Mouse (Mus musculus) liver, adult 2 months (tissue): ENCODE results near the gene Kalrn. TPM values are rescaled to one million over a fixed set of nuclear protein-coding genes. Genes with fewer than 3 reads are reported as not detected.
A peak's percentile ranks its signal among the peaks of the same experiment; 100 is the strongest.

ENCODE experiments used
- DNase-seq: peaks from one replicate; pipeline ENCODE4 v3.0.0-alpha.2; 2011; ENCODE audit warnings: low read depth, low spot score; ENCODE audit errors: extremely low read depth
- H3K27ac ChIP-seq: fragments of 200-500 bp; replicated peaks from 2 replicates; pipeline ENCODE4 v1.5.1; 2012; ENCODE audit warnings: low read depth, mild to moderate bottlenecking, control low read depth, inconsistent platforms, low read length; ENCODE audit not compliant: insufficient read depth
- H3K27me3 ChIP-seq: fragments of 200-500 bp; 2 replicates; pipeline ENCODE4 v1.6.1; 2012; ENCODE audit warnings: mild to moderate bottlenecking, moderate library complexity, low read length, inconsistent platforms; ENCODE audit not compliant: control insufficient read depth, insufficient read depth
- H3K36me3 ChIP-seq: fragments of 200-500 bp; 2 replicates; pipeline ENCODE4 v1.6.1; 2012; ENCODE audit warnings: low read length, inconsistent platforms; ENCODE audit not compliant: control insufficient read depth, insufficient read depth
- H3K4me1 ChIP-seq: fragments of 200-500 bp; 2 replicates; pipeline ENCODE4 v1.6.1; 2011; ENCODE audit warnings: low read length; ENCODE audit not compliant: control insufficient read depth, insufficient read depth
- H3K4me3 ChIP-seq: fragments of 200-500 bp; 2 replicates; pipeline ENCODE4 v1.5.1; 2011; ENCODE audit warnings: low read depth, mild to moderate bottlenecking, control low read depth, low read length, moderate library complexity; ENCODE audit not compliant: insufficient read depth
- H3K79me2 ChIP-seq: fragments of 200-500 bp; 2 replicates; pipeline ENCODE4 v1.6.1; 2012; ENCODE audit warnings: inconsistent platforms, mild to moderate bottlenecking, low read length, moderate library complexity; ENCODE audit not compliant: control insufficient read depth, insufficient read depth
- H3K9ac ChIP-seq: fragments of 200-500 bp; 2 replicates; pipeline ENCODE4 v1.6.1; 2012; ENCODE audit warnings: low read depth, mild to moderate bottlenecking, control low read depth, inconsistent platforms, low read length
- CTCF ChIP-seq: fragments of 200-500 bp; IDR thresholded peaks from 2 replicates; pipeline ENCODE4 v1.5.1; 2011; ENCODE audit warnings: low read depth, low read length, control low read depth
- POLR2A ChIP-seq: fragments of 200-500 bp; IDR thresholded peaks from 2 replicates; pipeline ENCODE4 v1.6.1; 2011; ENCODE audit warnings: low read length, control low read depth; ENCODE audit not compliant: insufficient read depth; ENCODE audit errors: extremely low read depth
- WGBS: fragments of 180-500 bp; shearing (Covaris S2); methylation state at CpG from one replicate; pipeline ENCODE4 v1.1.7; 2018; 5-methylcytosine and 5-hydroxymethylcytosine counted together
- polyA plus RNA-seq: library from polyadenylated mRNA; depleted of rRNA; stranded (reverse); fragments of >200 nt; gene quantifications from 2 replicates; pipeline ENCODE4 v1.2.3, GENCODE M21; 2012
- total RNA-seq: library from RNA; depleted of rRNA; stranded (reverse); fragments of >200 nt; gene quantifications from 2 replicates; pipeline ENCODE4 v1.2.3, GENCODE M21; 2014

Gene Kalrn
- total and polyA plus RNA-seq, 2 experiments, result 14.0 to 34.8 TPM

DNA sequence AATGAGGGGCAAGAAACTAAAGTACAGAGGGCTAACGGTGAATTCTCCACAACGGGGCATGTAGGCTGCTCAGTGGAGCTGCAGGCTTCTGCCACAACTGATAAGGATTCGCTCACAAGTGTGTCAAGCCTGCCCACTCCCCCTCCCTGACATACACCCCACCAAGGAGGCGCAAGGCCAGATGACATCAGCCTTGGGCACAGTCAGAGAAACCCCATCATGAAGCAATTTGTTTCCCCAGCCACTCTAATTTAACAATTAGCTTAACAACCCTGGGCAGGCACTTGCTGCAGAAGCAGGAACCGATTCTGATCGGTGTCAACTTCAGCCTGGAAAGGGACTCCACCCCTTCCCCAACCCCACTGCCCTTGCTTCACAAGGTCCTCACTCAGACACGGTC, 38.2 kb downstream of the Kalrn start:
- 50% methylated on average over 7 of the region's 7 CpGs for WGBS
- no peak for DNase-seq

DNA sequence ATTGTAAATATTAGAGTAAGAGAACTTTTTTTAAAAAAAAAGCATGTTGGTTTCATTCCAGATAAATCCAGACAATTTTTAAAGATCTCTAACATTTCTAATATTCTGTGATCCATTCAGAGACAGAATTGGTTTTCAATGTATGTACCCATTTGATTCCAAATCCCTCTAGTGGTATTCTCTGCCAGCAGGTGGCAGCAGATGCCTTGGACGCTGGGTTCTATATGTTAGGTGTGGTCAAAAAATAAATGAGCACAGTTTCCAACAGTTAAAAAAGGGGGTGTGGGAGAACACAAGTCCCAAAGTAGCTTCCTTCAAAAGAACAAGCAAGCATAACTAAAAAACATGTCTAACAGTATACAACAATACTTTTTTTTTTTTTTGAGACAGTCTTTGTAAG, 41.8 kb downstream of the Kalrn start:
- TF ChIP-seq CTCF (peak; percentile 62; the same call in 1 of the 2 replicates), POLR2A (no peak)
- H3K4me1 ChIP-seq, result no peaks in the 10 kb centered on the region
- H3K79me2 ChIP-seq, result no peaks in the 10 kb centered on the region
- no peaks in the 10 kb centered on the region for H3K27me3 ChIP-seq
- no peak overlapping the region for H3K4me3 ChIP-seq
- H3K9ac ChIP-seq, result no peak overlapping the region
- H3K36me3 ChIP-seq, result no peaks in the 10 kb centered on the region
- DNase-seq, result peak; percentile 13
- no peak overlapping the region for H3K27ac ChIP-seq
- WGBS, result 0% methylated on average over 1 of the region's 1 CpGs

More for the DNA sequence above, 38.2 kb downstream of the Kalrn start:
- Histone ChIP-seq H3K4me1 (no peaks in the 10 kb centered on the region), H3K9ac (no peak overlapping the region), H3K27ac (no peak overlapping the region), H3K79me2 (no peaks in the 10 kb centered on the region), H3K27me3 (no peaks in the 10 kb centered on the region), H3K36me3 (no peaks in the 10 kb centered on the region), H3K4me3 (no peak overlapping the region)
- TF ChIP-seq POLR2A, result no peak
- TF ChIP-seq CTCF, result no peak

DNA sequence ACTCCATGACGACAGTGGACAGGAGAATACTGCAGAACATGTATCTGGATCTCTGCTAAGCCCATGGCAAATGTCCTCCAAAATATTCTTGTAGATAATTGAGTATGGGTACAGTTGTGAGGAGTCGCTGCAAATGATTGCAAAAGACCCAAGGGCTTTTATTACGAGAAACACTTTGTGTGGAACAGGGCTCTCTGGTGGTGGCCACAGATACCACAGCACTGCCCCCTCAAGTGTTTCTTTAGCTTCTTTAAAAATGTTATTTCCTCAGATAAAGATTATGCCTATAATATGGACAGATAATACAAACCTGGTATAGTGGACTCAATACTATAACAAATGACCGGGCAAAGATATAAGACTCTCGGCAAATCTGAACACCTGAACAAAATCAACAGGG, 43.3 kb downstream of the Kalrn start:
- Histone ChIP-seq H3K4me1 (no peaks in the 10 kb centered on the region), H3K27ac (no peak overlapping the region), H3K27me3 (no peaks in the 10 kb centered on the region), H3K36me3 (no peaks in the 10 kb centered on the region), H3K79me2 (no peaks in the 10 kb centered on the region), H3K9ac (no peak overlapping the region), H3K4me3 (no peak overlapping the region)
- 76% methylated on average over 5 of the region's 5 CpGs for WGBS
- TF ChIP-seq POLR2A (no peak), CTCF (no peak)
- DNase-seq, result no peak

DNA sequence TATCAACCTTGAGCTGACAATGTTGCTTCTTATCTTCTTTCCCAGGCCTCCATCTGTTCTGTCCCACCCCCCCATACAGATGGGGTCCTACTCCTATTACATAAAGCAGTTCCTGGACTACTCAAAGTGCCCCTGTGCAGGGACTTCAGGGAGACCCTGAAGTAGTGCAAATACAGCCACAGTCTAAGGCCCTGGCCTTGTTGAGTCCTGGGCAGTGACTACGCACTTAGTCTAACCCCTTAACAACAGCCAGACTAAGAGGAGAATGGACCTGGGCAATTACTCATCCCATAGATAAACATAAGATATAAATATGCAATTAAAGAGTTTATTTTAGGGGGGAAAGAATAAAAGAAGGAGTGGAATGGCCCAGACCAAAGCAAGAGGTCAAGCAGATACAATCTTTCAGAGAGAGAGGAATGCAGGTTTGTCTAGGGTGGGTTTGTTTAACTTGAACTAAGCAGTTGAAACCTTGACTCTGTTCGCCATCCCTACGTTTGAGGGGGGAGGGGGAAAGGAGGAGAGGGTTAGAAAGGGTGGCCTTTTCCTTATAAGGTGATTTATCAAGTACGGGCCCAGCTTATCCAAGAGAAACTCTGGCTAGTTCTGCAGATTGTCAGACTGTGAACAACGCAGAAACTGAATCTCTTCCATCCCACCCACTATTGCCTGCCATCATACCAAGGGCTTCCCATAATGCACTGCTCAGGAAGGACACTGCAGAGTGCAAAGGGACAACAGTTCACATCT, 44.9 kb downstream of the Kalrn start:
- Histone ChIP-seq H3K27me3 (no peaks in the 10 kb centered on the region), H3K36me3 (no peaks in the 10 kb centered on the region), H3K79me2 (no peaks in the 10 kb centered on the region), H3K9ac (no peak overlapping the region), H3K4me3 (no peak overlapping the region), H3K4me1 (no peaks in the 10 kb centered on the region), H3K27ac (no peak overlapping the region)
- no peak for DNase-seq
- 64% methylated on average over 5 of the region's 5 CpGs for WGBS
- TF ChIP-seq CTCF (no peak), POLR2A (no peak)

DNA sequence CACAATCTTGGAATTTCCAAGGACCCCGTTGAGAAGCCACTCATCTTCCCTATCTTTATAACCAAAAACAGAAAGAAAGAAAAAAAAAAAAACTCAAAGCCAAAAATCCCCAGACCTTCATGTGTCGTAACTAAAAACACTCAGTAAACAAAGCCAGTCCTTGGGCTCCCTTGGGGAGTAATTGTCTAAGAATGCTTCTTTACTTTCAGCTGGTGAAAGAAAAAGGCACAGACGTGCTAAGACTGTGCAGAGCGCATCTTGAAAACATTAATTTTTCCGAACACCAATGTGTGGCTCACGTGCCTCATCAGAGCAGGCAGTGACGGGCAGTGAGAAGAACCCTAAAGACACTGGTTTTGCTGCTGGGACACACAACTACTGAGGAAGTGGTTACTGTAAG, 47.0 kb downstream of the Kalrn start:
- Histone ChIP-seq H3K36me3 (no peaks in the 10 kb centered on the region), H3K27ac (no peak overlapping the region), H3K9ac (no peak overlapping the region), H3K27me3 (no peaks in the 10 kb centered on the region), H3K4me3 (no peak overlapping the region), H3K4me1 (no peaks in the 10 kb centered on the region), H3K79me2 (no peaks in the 10 kb centered on the region)
- WGBS, result 81% methylated on average over 7 of the region's 7 CpGs
- TF ChIP-seq POLR2A (no peak), CTCF (no peak)
- no peak for DNase-seq

DNA sequence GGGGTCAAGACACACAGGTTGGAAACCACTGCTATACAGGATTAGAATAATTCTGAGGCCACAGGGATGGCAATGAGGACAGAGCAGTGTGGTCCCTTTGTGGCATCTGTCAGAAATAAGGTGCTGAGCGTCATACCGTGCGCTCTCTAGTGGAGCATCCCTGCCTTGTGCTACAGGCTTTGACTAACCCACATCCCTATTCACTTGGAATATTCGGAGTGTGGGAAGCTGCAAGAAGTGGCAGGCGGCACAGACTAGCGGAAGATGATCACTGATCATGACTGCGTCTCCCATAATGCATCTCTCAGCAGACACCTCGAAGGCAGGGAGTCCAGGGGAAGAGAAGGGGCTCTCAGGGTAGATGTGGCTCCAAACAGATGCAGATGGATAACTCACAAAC, 47.5 kb downstream of the Kalrn start:
- no peaks in the 10 kb centered on the region for H3K79me2 ChIP-seq
- H3K4me1 ChIP-seq, result no peaks in the 10 kb centered on the region
- no peaks in the 10 kb centered on the region for H3K36me3 ChIP-seq
- no peak for DNase-seq
- H3K4me3 ChIP-seq, result no peak overlapping the region
- WGBS, result 80% methylated on average over 8 of the region's 8 CpGs
- TF ChIP-seq CTCF, result no peak
- TF ChIP-seq POLR2A, result no peak
- no peak overlapping the region for H3K9ac ChIP-seq
- no peaks in the 10 kb centered on the region for H3K27me3 ChIP-seq
- H3K27ac ChIP-seq, result no peak overlapping the region
